Mouse (Mus musculus): Measurements from ENCODE around the gene C1qtnf4.

Gene C1qtnf4

GRCm38 (mm10) chr2:90847681-90848050, 38.0 kb upstream of the C1qtnf4 start:
- Histone ChIP-seq H3K36me3 (ENCODE audit: insufficient read depth, low read length) (peaks cover 39% of the 10 kb centered on the region), H3K4me1 (replicated peaks; ENCODE audit: low read depth, low read length) (peaks cover 34% of the 10 kb centered on the region), H3K27me3 (ENCODE audit: insufficient read depth, low read length) (no peaks in the 10 kb centered on the region), H3K9me3 (ENCODE audit: low read length) (no peaks in the 10 kb centered on the region), H3K4me3 (replicated peaks; ENCODE audit: low read length) (peak overlapping the region; percentile 95)
- TF ChIP-seq CTCF (conservative IDR thresholded peaks at IDR 0.05; ENCODE audit: low read length) = no peak
- TF ChIP-seq POU5F1 (IDR thresholded peaks at IDR 0.05; ENCODE audit: borderline replicate concordance, low read length) = no peak
- TF ChIP-seq NANOG (IDR thresholded peaks at IDR 0.05; ENCODE audit: borderline replicate concordance, low read length) = no peak

GRCm38 (mm10) chr2:90848331-90848730, 37.3 kb upstream of the C1qtnf4 start:
- TF ChIP-seq NANOG (IDR thresholded peaks at IDR 0.05; ENCODE audit: borderline replicate concordance, low read length) (no peak), CTCF (conservative IDR thresholded peaks at IDR 0.05; ENCODE audit: low read length) (no peak), POU5F1 (IDR thresholded peaks at IDR 0.05; ENCODE audit: borderline replicate concordance, low read length) (no peak)
- peak overlapping the region; percentile 95 for H3K4me3 ChIP-seq (replicated peaks; ENCODE audit: low read length)
- H3K9me3 ChIP-seq (ENCODE audit: low read length) = no peaks in the 10 kb centered on the region
- H3K36me3 ChIP-seq (ENCODE audit: insufficient read depth, low read length) = peaks cover 45% of the 10 kb centered on the region
- H3K27me3 ChIP-seq (ENCODE audit: insufficient read depth, low read length) = no peaks in the 10 kb centered on the region
- peaks cover 34% of the 10 kb centered on the region for H3K4me1 ChIP-seq (replicated peaks; ENCODE audit: low read depth, low read length)

GRCm38 (mm10) chr2:90850401-90850800, 35.3 kb upstream of the C1qtnf4 start:
- no peaks in the 10 kb centered on the region for H3K27me3 ChIP-seq (ENCODE audit: insufficient read depth, low read length)
- H3K4me1 ChIP-seq (replicated peaks; ENCODE audit: low read depth, low read length) = peaks cover 33% of the 10 kb centered on the region
- H3K4me3 ChIP-seq (replicated peaks; ENCODE audit: low read length) = no peak overlapping the region
- no peaks in the 10 kb centered on the region for H3K9me3 ChIP-seq (ENCODE audit: low read length)
- H3K36me3 ChIP-seq (ENCODE audit: insufficient read depth, low read length) = peaks cover 65% of the 10 kb centered on the region
- no peak for TF ChIP-seq POU5F1 (IDR thresholded peaks at IDR 0.05; ENCODE audit: borderline replicate concordance, low read length)
- TF ChIP-seq CTCF (conservative IDR thresholded peaks at IDR 0.05; ENCODE audit: low read length) = no peak
- no peak for TF ChIP-seq NANOG (IDR thresholded peaks at IDR 0.05; ENCODE audit: borderline replicate concordance, low read length)

GRCm38 (mm10) chr2:90861486-90861885, 24.2 kb upstream of the C1qtnf4 start:
- Histone ChIP-seq H3K4me3 (replicated peaks; ENCODE audit: low read length) (no peak overlapping the region), H3K9me3 (ENCODE audit: low read length) (no peaks in the 10 kb centered on the region), H3K36me3 (ENCODE audit: insufficient read depth, low read length) (peaks cover 95% of the 10 kb centered on the region), H3K4me1 (replicated peaks; ENCODE audit: low read depth, low read length) (no peaks in the 10 kb centered on the region), H3K27me3 (ENCODE audit: insufficient read depth, low read length) (no peaks in the 10 kb centered on the region)
- TF ChIP-seq NANOG (IDR thresholded peaks at IDR 0.05; ENCODE audit: borderline replicate concordance, low read length) (no peak), CTCF (conservative IDR thresholded peaks at IDR 0.05; ENCODE audit: low read length) (no peak)

- Histone ChIP-seq H3K4me1 (replicated peaks; ENCODE audit: low read depth, low read length) (peaks cover 11% of the 10 kb centered on the region; the same call in 1 of the 2 replicates), H3K36me3 (ENCODE audit: insufficient read depth, low read length) (peaks cover 91% of the 10 kb centered on the region), H3K9me3 (ENCODE audit: low read length) (no peaks in the 10 kb centered on the region), H3K27me3 (ENCODE audit: insufficient read depth, low read length) (no peaks in the 10 kb centered on the region), H3K4me3 (replicated peaks; ENCODE audit: low read length) (no peak overlapping the region)
- TF ChIP-seq CTCF (conservative IDR thresholded peaks at IDR 0.05; ENCODE audit: low read length) = no peak
- TF ChIP-seq POU5F1 (IDR thresholded peaks at IDR 0.05; ENCODE audit: borderline replicate concordance, low read length) = no peak
- TF ChIP-seq NANOG (IDR thresholded peaks at IDR 0.05; ENCODE audit: borderline replicate concordance, low read length) = no peak
Observed at GRCm38 (mm10) chr2:90864184-90864583, 21.5 kb upstream of the C1qtnf4 start.

GRCm38 (mm10) chr2:90866524-90866923, 19.1 kb upstream of the C1qtnf4 start:
- H3K9me3 ChIP-seq (ENCODE audit: low read length) = no peaks in the 10 kb centered on the region
- TF ChIP-seq NANOG (IDR thresholded peaks at IDR 0.05; ENCODE audit: borderline replicate concordance, low read length) (no peak), POU5F1 (IDR thresholded peaks at IDR 0.05; ENCODE audit: borderline replicate concordance, low read length) (no peak), CTCF (conservative IDR thresholded peaks at IDR 0.05; ENCODE audit: low read length) (peak; percentile 73)
- H3K4me1 ChIP-seq (replicated peaks; ENCODE audit: low read depth, low read length) = peaks cover 11% of the 10 kb centered on the region; the same call in 1 of the 2 replicates
- peaks cover 68% of the 10 kb centered on the region for H3K36me3 ChIP-seq (ENCODE audit: insufficient read depth, low read length)
- H3K4me3 ChIP-seq (replicated peaks; ENCODE audit: low read length) = no peak overlapping the region
- no peaks in the 10 kb centered on the region for H3K27me3 ChIP-seq (ENCODE audit: insufficient read depth, low read length)

- H3K9me3 ChIP-seq (ENCODE audit: low read length) = no peaks in the 10 kb centered on the region
Observed at GRCm38 (mm10) chr2:90870136-90870601, 15.5 kb upstream of the C1qtnf4 start.

GRCm38 (mm10) chr2:90871180-90871961, 14.3 kb upstream of the C1qtnf4 start:
- TF ChIP-seq NANOG (IDR thresholded peaks at IDR 0.05; ENCODE audit: borderline replicate concordance, low read length) (no peak), POU5F1 (IDR thresholded peaks at IDR 0.05; ENCODE audit: borderline replicate concordance, low read length) (no peak), CTCF (conservative IDR thresholded peaks at IDR 0.05; ENCODE audit: low read length) (no peak)
- H3K9me3 ChIP-seq (ENCODE audit: low read length) = no peaks in the 10 kb centered on the region
- H3K4me3 ChIP-seq (replicated peaks; ENCODE audit: low read length) = no peak overlapping the region
- peaks cover 20% of the 10 kb centered on the region for H3K36me3 ChIP-seq (ENCODE audit: insufficient read depth, low read length)
- peaks cover 11% of the 10 kb centered on the region; the same call in 1 of the 2 replicates for H3K4me1 ChIP-seq (replicated peaks; ENCODE audit: low read depth, low read length)
- peaks cover 4% of the 10 kb centered on the region; the same call in 1 of the 2 replicates for H3K27me3 ChIP-seq (ENCODE audit: insufficient read depth, low read length)

More at GRCm38 (mm10) chr2:90870136-90870601, 15.5 kb upstream of the C1qtnf4 start:
- peaks cover 11% of the 10 kb centered on the region; the same call in 1 of the 2 replicates for H3K4me1 ChIP-seq (replicated peaks; ENCODE audit: low read depth, low read length)
- no peak overlapping the region for H3K4me3 ChIP-seq (replicated peaks; ENCODE audit: low read length)
- no peaks in the 10 kb centered on the region for H3K27me3 ChIP-seq (ENCODE audit: insufficient read depth, low read length)
- TF ChIP-seq CTCF (conservative IDR thresholded peaks at IDR 0.05; ENCODE audit: low read length) (no peak), NANOG (IDR thresholded peaks at IDR 0.05; ENCODE audit: borderline replicate concordance, low read length) (no peak), POU5F1 (IDR thresholded peaks at IDR 0.05; ENCODE audit: borderline replicate concordance, low read length) (no peak)
- peaks cover 31% of the 10 kb centered on the region for H3K36me3 ChIP-seq (ENCODE audit: insufficient read depth, low read length)

All from E14TG2a.4 (cell line).